Mouse (Mus musculus): ENCODE data around the gene Cxcl1.

GRCm38 (mm10) chr5:90899308-90899707 is 8.3 kb downstream of the Cxcl1 start:
- TF ChIP-seq CTCF (IDR thresholded peaks at IDR 0.05; ENCODE audit: control insufficient read depth, insufficient read depth, insufficient replicate concordance, low read depth, low read length) (no peak), POLR2A (IDR thresholded peaks at IDR 0.05; ENCODE audit: control insufficient read depth, low read depth, low read length) (no peak)

All from testis, adult 2 months (tissue).